Mouse (Mus musculus): Measurements from ENCODE around the gene Lrrc8a. TPM values are rescaled to one million over a fixed set of nuclear protein-coding genes. Genes with fewer than 3 reads are reported as not detected.

The Lrrc8a gene
- polyA plus RNA-seq, 1 experiment = 56.5 TPM

DNA sequence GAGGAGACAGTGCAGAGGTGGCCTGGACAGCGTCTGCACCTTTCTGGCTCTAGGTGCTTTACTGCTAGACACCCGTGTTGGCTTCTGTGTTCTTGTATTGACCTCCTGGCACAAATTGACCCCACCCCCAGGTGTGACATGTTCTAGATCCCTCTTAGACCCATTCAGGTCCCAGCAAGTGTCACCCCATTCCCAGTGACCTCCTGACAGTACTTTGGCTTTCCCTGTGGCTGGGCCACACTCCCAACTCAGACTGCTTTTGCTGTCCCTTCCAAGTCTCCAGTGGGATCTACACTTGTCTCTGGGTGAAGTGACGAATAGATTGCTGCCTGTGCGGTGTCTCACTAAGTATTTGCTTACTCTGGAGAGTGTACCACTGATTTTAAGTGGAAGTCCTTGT lies 30.1 kb upstream of the Lrrc8a start:
- TF ChIP-seq CTCF (IDR thresholded peaks at IDR 0.05; ENCODE audit: insufficient read depth, low read length) (no peak), POLR2A (IDR thresholded peaks at IDR 0.05; ENCODE audit: borderline replicate concordance, extremely low read depth, low read depth, low read length) (no peak)
- DNase-seq = no peak
- 76% methylated on average over 4 of the region's 4 CpGs for WGBS

DNA sequence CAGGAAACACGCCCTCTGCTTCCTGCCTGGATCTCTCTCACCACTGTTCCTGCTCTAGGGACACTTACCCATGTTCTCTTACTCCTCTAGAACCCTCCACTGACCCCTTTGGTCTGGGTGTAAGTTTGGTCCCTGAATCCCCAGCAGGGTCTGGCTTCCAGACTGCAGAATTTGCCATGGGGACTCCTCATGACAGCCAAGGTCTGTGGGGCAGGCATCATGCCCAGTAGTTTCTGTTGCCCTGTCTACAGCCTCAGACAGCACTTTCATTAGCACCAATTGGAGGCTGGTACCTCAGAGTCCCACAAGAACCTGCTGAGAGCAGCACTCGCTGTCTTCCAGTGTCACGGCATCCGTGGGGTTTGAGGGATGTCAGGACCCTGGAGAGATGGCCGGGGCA lies 29.6 kb upstream of the Lrrc8a start:
- H3K4me3 ChIP-seq (replicated peaks; ENCODE audit: extremely low read depth, low read depth, low read length) = no peak overlapping the region
- TF ChIP-seq CTCF (IDR thresholded peaks at IDR 0.05; ENCODE audit: insufficient read depth, low read length) (no peak), POLR2A (IDR thresholded peaks at IDR 0.05; ENCODE audit: borderline replicate concordance, extremely low read depth, low read depth, low read length) (no peak)
- H3K4me1 ChIP-seq (ENCODE audit: control insufficient read depth, insufficient read depth, low read length) = peaks cover 6% of the 10 kb centered on the region; the same call in 1 of the 2 replicates
- DNase-seq = no peak
- 71% methylated on average over 5 of the region's 5 CpGs for WGBS

More for the DNA sequence above, 30.1 kb upstream of the Lrrc8a start:
- no peak overlapping the region for H3K4me3 ChIP-seq (replicated peaks; ENCODE audit: extremely low read depth, low read depth, low read length)
- H3K4me1 ChIP-seq (ENCODE audit: control insufficient read depth, insufficient read depth, low read length) = peaks cover 6% of the 10 kb centered on the region; the same call in 1 of the 2 replicates

DNA sequence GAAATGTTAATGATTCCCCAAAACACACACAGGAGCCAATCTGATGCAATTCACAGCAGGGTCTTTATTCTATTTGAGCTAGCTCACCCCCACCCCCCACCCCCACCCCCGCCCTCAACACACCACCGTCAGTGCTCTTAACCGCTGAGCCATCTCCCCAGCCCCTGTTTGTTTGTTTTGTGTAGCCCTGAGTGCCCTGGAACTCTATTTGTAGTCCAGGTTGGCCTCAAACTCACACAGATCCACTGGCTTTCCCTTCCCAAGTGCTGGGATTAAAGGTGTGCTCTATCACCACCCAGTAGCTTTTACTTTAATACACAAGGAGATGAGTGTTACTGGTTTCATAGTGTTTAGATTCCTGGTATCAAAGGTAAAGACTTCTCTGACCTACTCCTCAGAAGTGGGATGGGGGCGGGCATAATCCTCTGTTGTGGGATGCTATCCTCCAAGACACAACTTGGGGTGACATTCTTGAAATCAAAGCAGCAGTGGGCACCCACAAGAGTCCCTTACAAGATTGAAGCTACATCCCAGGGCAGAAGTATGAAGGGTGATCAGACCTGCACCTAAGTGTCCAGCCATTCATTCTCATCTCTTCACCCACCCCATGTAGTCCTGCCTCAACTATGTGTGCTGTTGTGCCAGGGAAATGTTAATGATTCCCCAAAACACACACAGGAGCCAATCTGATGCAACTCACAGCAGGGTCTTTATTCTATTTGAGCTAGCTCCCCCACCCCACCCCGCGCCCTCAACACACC lies 25.9 kb upstream of the Lrrc8a start:
- Histone ChIP-seq H3K4me3 (replicated peaks; ENCODE audit: extremely low read depth, low read depth, low read length) (no peak overlapping the region), H3K4me1 (ENCODE audit: control insufficient read depth, insufficient read depth, low read length) (no peaks in the 10 kb centered on the region)
- TF ChIP-seq CTCF (IDR thresholded peaks at IDR 0.05; ENCODE audit: insufficient read depth, low read length) = no peak
- TF ChIP-seq POLR2A (IDR thresholded peaks at IDR 0.05; ENCODE audit: borderline replicate concordance, extremely low read depth, low read depth, low read length) = no peak
- DNase-seq = no peak
- 70% methylated on average over 6 of the region's 6 CpGs for WGBS

DNA sequence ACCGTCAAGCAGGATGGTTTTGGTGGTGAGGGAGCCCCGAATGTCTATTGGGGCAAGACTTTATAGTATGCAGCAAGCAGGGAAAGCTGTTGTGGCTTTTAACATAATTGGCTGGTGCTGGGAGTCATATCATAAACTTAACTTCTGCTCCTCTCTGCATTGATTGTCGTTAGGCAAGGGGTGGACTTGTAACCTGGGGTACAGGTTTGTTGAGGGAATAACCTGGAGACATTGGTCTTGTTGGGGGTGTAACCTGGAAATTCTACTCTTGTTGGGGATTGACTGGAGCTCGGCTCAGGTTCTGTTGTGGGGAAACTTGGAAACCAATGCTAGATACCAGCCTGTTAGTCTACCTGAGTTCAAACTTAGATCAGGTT lies 25.4 kb upstream of the Lrrc8a start:
- TF ChIP-seq POLR2A (IDR thresholded peaks at IDR 0.05; ENCODE audit: borderline replicate concordance, extremely low read depth, low read depth, low read length) = no peak
- TF ChIP-seq CTCF (IDR thresholded peaks at IDR 0.05; ENCODE audit: insufficient read depth, low read length) = no peak
- WGBS = 82% methylated on average over 4 of the region's 4 CpGs
- no peak for DNase-seq
- Histone ChIP-seq H3K4me1 (ENCODE audit: control insufficient read depth, insufficient read depth, low read length) (no peaks in the 10 kb centered on the region), H3K4me3 (replicated peaks; ENCODE audit: extremely low read depth, low read depth, low read length) (no peak overlapping the region)

DNA sequence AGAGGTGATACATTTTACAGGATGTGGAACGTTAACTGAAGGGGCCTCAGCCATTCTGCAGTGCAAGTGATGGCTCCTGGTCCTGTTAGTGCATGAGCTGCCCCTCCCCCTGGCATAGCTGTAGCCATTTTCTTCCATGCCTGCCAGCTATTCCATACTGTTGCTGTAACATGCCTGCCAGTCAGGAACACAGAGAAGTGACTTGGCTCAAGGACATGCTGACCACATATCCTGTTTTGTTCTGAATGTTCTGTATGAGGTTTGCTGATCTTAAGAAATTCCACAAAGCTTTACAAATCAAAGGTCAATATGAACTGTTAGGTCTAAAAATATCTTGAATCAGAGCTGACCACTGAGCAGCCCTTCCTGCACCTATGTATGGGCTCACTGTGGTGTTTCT lies 24.6 kb upstream of the Lrrc8a start:
- TF ChIP-seq CTCF (IDR thresholded peaks at IDR 0.05; ENCODE audit: insufficient read depth, low read length) = no peak
- TF ChIP-seq POLR2A (IDR thresholded peaks at IDR 0.05; ENCODE audit: borderline replicate concordance, extremely low read depth, low read depth, low read length) = no peak
- Histone ChIP-seq H3K4me3 (replicated peaks; ENCODE audit: extremely low read depth, low read depth, low read length) (no peak overlapping the region), H3K4me1 (ENCODE audit: control insufficient read depth, insufficient read depth, low read length) (no peaks in the 10 kb centered on the region)
- DNase-seq = no peak
- 42% methylated on average over 1 of the region's 1 CpGs for WGBS

DNA sequence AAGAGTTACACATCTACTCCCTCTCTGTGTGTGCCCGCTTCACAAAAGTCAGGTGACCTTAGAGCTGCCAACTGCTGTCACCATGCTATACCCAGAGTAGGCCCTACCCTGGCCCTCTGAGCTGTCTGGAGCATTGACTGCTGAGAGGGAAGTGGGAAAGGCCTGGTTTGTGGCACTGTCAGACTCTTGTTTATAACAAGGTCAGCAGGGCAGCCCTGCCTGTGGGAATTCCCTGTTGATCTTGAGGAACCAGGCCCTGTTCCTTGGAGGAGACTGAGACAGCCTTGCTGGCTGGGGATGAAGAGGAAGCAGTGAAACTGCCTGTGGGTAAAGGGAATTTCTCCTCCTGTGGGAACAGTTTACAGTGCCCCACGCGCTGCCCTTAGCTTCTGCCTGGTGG lies 22.8 kb upstream of the Lrrc8a start:
- no peak for DNase-seq
- TF ChIP-seq POLR2A (IDR thresholded peaks at IDR 0.05; ENCODE audit: borderline replicate concordance, extremely low read depth, low read depth, low read length) = no peak
- TF ChIP-seq CTCF (IDR thresholded peaks at IDR 0.05; ENCODE audit: insufficient read depth, low read length) = no peak
- 70% methylated on average over 3 of the region's 3 CpGs for WGBS
- Histone ChIP-seq H3K4me1 (ENCODE audit: control insufficient read depth, insufficient read depth, low read length) (no peaks in the 10 kb centered on the region), H3K4me3 (replicated peaks; ENCODE audit: extremely low read depth, low read depth, low read length) (no peak overlapping the region)

DNA sequence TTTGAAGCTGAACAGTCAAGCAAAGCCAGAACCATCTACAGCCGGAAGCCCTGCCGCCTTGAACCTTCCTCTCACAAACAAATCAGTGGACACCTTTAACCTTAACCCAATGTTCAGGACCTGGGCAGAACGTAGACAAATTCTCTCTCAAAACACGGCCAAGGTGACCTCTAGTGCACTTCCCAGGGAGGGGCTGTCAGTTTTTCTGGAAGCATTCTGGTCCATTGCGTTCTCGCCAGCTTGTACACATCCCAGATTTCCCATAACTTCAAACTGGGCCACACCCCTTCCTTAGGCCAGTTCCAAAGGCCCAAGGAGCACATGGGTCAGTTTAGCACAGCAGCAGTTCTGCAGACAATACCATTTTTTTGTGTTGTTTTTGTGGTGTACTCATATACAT lies 22.0 kb upstream of the Lrrc8a start:
- TF ChIP-seq POLR2A (IDR thresholded peaks at IDR 0.05; ENCODE audit: borderline replicate concordance, extremely low read depth, low read depth, low read length) = no peak
- no peak for TF ChIP-seq CTCF (IDR thresholded peaks at IDR 0.05; ENCODE audit: insufficient read depth, low read length)
- H3K4me1 ChIP-seq (ENCODE audit: control insufficient read depth, insufficient read depth, low read length) = no peaks in the 10 kb centered on the region
- WGBS = 49% methylated on average over 6 of the region's 6 CpGs
- no peak overlapping the region for H3K4me3 ChIP-seq (replicated peaks; ENCODE audit: extremely low read depth, low read depth, low read length)
- no peak for DNase-seq

DNA sequence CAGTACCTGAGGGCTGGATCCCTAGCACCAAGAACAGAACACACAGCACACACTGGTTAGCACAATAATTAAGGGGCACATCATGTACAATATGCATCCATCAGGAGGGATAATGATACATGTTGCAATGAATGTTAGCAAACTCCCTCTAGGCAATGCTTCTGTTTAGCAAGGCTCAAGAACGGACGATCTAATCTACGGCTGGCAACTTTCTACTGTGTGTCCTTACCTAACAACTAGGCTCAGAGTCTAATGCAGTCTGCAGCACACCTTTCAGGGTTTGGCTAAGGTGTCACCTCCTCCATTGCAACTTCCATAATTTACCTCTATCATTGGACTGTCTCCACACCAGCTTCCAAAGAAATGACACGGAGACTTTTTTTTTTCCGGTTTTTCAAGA lies 21.2 kb upstream of the Lrrc8a start:
- Histone ChIP-seq H3K4me3 (replicated peaks; ENCODE audit: extremely low read depth, low read depth, low read length) (no peak overlapping the region), H3K4me1 (ENCODE audit: control insufficient read depth, insufficient read depth, low read length) (no peaks in the 10 kb centered on the region)
- 93% methylated on average over 5 of the region's 5 CpGs for WGBS
- TF ChIP-seq POLR2A (IDR thresholded peaks at IDR 0.05; ENCODE audit: borderline replicate concordance, extremely low read depth, low read depth, low read length) (no peak), CTCF (IDR thresholded peaks at IDR 0.05; ENCODE audit: insufficient read depth, low read length) (no peak)
- no peak for DNase-seq

DNA sequence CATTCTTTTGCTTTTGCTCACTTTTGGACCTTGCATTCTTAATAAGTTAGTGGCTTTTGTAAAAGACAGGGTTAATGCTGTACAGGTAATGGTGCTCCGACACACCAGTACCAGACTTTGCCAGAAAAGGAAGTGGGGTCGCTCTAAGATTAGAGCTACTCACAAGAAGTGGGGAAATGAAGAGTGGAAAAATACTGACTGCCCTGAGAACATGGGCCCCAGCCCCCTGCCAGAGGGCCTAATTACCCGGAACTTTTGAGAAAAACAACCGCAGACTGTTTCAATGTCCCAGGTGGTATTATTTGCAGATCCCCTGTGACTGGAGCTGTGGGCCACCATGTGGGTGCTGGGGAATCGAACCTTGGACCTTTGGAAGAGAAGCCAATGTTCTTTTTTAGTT lies 1.9 kb upstream of the Lrrc8a start:
- TF ChIP-seq POLR2A (IDR thresholded peaks at IDR 0.05; ENCODE audit: borderline replicate concordance, extremely low read depth, low read depth, low read length) (no peak), CTCF (IDR thresholded peaks at IDR 0.05; ENCODE audit: insufficient read depth, low read length) (no peak)
- no peak for DNase-seq
- 79% methylated on average over 5 of the region's 5 CpGs for WGBS
- H3K4me1 ChIP-seq (ENCODE audit: control insufficient read depth, insufficient read depth, low read length) = peaks cover 16% of the 10 kb centered on the region
- no peak overlapping the region for H3K4me3 ChIP-seq (replicated peaks; ENCODE audit: extremely low read depth, low read depth, low read length)

All from lung, adult 2 months (tissue).